Mouse (Mus musculus): ENCODE results near the gene Ppp1r3a.
"Not testable (repeated sequence)": the region's sequence is repeated elsewhere in the genome, so short reads cannot be mapped to it uniquely, and the experiment has no call there.

Gene Ppp1r3a

DNA sequence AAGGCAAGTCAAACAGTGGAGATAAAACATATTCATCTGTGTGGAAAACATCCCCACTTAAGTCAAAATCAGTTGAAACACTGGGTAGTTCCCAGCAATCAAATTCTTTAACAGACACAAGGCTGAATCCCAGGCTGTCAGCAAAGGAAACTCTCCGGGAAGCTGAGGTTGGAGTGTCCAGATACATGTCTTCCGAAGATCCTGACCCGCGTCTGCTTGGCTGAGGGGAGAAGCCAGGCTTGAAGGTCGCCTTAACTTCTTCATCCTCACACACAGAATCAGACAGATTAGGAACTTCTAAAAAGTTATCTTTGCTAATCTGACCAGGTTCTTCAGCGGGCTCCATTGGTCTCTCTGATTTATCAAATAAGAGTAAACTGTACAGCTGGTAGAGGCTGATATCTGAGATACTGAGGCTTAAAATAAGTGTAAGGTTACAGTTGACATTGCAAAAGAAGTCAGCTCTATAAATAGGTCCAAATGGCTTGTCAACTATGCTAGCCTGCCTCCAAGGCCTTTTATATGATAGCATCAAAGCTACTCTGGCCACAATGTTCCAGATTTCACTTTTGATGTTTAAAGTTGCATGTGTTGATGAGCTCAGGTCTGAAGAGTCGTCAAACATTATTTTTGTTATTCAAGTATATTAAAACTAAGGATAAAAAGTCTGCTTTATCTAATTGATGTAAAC, at the start of gene Ppp1r3a:
TSS of gene Ppp1r3a (minus strand) at position 374 of the 691 bp plus-strand sequence.
- in situ Hi-C loops (cut with MboI), result no loop called here

DNA sequence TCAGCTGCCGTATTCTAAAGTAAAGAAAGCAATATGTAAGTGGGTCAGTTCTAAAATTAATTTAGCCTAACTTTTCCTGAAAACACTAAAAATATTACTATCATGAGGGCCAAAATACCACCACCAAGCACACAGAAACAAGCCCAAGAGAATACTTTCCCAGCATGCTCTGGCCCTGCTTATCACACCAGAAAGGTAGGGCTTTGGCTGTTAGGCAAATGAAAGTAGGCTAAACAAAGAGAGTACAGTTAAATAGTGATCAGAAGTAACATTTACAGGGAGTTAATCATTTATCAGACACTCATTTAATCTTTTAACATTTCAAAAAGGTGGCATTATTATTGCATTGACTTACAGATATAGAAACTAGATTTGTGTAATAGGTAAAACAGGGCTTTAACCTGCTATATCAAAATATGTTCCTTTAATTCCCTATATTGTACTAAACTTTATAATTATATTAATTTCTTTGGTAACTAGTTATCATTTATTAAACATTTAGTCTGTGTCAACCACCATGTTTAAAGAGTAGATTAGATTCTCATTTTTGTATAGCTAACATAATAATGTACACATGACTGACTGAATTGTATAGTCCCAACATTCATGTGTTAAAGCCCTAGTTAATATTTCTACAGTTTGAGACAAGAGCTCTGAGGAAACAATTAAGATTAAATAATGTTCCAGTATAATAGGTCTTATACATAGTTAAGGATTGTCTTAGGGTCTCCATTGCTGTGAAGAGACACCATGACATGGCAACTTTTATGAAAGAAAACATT, 32.3 kb upstream of the Ppp1r3a start:
- in situ Hi-C loops (cut with MboI), result no loop called here

DNA sequence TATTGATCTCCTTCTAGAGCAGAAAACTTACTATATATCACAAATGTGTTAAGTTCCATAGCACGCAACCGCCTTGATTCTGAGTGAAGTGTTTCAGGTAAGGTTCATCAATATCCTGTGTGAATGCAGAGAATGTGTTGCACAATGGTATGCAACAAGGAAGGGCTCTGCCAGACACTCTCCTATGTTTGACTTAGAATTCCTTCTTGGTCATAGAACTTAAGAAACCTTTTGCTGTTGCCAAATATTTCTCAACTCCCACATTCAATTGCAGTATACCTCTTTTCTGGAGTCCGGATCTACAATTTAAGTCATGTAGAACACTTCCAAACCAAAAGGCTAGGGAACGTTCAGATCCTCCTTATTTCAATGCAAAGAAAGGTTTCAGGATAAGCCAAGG, 22.8 kb upstream of the Ppp1r3a start:
- in situ Hi-C loops (cut with MboI), result no loop called here

DNA sequence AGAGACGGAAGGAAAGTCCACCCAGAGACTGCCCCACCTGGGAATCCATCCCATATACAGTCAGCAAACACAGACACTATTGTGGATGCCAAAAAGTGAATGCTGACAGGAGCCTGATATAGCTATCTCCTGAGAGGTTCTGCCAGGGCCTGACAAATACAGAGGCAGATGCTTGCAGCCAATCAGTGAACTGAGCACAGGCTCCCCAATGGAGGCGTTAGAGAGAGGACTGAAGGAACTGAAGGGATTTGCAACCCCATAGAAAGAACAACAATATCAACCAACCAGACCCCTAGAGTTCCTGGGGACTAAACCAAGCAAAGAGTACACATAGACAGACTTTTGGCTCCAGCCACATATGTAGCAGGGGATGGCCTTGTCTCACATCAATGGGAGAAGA, 16.6 kb upstream of the Ppp1r3a start:
- in situ Hi-C loops (cut with MboI), result no loop called here

DNA sequence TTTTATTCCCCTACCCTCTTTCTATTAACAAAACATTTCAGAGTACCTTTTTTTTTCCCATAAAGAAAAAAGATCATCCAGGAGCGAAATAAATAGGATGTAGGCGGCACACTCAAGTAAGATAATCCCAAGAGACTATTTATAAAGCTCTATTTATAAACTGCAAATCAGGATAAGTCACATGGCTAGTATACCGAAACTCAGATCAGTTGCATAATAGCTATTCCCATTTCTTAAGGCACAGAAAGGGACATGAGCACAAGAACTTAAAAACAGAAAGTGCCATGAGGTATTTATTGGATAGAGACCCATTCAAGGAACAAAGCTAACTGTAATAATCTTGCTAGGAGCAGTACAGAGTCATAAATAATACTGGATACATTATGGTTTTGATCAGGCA, 2.4 kb upstream of the Ppp1r3a start:
- in situ Hi-C loops (cut with MboI), result no loop called here

DNA sequence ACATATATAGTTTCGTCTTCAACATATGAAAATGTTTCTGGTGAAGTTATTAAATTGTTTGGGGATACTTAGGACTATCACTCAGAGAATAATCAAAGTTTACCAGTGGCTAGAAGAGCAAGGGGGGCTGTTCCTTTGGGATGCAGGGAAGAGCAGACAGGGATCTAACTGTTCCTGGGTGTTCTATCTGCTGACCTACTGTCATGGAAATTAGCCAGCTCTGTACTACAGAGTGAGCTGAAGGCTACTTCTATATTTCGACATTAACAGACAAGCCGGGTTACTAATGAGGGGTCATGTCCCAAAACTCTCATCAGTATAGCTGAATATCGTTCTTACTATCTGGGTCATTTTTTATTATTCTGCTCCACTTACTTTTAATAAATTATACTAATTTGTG, 1.6 kb downstream of the Ppp1r3a start:
- in situ Hi-C loops (cut with MboI), result no loop called here

DNA sequence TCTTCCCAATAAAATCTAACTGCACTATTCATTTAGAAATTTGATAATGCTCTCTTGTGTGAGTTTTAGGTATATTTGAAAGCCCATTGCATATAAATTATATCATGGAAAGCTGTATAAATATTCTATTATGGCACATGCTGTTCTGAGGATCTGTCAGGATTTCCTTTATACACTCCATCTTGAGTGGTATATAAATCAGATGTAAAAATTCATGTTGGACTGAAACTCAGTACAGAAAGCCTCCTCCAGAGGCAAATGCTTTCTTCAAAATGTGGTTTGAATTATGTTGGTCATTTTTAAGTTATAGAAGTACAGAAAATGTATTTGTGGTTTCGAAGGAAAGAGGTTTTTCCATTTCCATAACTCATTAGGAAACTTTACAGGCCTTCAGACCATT, 2.9 kb downstream of the Ppp1r3a start:
- in situ Hi-C loops (cut with MboI), result no loop called here

DNA sequence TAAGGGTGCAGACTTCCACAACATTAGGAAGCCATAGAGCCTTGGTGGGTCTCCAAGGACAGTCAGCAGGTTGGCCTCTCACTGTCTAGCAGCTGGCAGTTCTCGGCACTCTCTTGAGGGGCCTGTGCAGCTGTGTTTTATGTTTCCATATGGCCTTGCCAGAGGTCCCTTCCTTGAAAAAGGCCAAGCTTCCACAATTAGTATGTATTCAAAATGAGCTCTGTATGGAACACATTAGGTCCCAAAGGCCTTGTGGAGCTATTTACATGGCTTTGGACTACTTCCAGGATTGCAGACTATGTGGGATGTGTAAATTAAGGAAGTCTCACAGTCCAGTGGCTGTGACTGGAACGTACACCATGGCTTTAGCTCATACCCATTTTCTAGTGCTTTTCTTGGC, 8.1 kb downstream of the Ppp1r3a start:
- in situ Hi-C loops (cut with MboI), result no loop called here

DNA sequence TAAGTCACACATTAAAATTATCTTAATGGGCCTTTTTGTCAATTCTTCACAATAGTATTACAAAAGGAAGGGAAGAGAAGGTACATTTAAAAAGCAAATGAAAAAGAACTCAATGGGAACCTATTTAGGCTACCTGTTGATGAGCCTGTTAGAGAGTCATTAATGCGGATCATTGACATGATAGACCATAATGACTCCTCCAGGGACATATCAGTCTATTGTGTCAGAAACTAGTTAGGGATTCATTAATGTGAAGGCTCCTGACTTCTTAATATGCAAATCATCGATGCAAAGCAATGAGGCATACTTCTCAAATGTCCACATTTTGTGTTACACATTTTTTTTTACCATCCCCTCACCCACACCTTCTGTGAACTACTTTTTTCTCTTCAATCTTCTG, 19.1 kb downstream of the Ppp1r3a start:
- in situ Hi-C loops (cut with MboI), result no loop called here

DNA sequence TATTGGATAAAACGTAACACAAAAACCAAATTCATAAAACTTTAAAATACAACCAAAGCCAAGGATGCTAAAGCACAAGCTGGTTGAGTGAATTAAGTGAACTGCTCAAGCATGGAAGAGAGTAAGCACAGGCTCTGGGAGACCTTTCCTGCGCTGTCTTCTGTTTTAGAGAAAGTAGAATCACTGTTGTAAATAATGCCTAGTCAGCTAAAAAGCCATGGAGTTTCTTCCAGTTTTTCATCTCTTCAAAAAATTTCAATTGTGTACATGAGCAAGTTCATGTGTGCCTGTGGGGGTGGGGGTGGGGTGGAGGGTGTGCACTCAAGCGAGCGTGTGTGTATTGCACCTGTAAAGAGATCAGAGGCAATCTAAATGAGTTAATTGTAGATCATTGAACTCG, 24.1 kb downstream of the Ppp1r3a start:
- in situ Hi-C loops (cut with MboI), result no loop called here

DNA sequence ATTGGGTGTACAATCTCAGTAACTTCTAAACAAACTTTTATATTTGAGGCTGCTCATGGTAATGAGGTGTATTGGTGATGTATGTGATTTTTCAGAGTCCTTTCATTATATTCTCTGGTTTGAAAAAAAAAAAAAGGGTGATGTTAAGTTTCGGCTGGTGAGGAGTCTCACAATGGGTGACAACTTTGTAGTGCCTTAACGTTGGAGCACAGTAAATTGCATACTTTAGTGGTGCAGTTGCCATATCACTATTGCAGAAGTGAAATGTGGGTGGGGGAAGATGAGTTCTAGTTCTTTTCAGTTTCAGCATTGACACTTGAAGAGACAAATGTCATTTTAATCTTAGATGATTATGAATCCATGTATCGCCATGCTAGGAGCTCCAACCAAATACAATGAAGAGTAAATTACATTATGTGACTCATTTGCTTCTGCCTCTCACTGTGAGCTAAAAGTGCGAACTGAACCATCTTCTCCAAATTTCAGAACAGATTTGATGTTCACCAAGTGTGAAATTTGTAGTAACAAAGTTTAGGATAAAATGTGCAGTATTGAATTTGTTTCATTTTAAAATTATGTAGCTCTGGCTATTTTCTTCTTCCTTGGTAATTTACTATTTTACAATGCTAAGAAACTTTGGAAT, 34.2 kb downstream of the Ppp1r3a start:
- in situ Hi-C loops (cut with MboI), result no loop called here

DNA sequence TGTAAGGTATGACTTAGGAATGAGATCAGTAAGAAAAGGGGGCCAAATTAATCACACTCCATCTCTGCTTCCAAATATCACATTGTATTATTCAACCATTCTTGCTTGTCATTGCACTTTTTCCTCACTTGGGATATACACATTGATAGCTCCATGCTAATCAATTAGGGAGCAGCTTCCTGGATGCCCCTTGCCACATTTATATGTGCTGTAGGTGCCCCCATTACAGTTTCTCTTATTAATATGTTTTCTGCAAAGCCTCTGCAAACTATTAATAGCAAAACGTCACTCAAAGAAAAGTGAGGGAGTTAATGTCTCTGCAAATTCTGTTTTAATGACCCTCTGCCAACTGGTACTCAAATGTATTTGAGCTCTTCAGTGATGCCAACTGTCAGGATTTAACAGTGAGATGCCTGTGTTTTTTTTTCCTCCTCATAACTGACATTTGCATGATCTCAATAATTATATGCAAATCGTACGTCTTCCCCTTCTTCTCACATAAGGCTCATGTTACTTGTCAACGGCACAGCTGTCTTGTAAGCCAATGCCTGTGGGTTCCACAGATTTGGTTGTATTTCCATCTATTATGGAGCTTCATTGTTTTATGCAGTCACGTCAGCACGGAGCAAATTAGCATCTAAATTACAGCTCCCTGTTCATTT, 34.8 kb downstream of the Ppp1r3a start:
- in situ Hi-C loops (cut with MboI), result no loop called here

DNA sequence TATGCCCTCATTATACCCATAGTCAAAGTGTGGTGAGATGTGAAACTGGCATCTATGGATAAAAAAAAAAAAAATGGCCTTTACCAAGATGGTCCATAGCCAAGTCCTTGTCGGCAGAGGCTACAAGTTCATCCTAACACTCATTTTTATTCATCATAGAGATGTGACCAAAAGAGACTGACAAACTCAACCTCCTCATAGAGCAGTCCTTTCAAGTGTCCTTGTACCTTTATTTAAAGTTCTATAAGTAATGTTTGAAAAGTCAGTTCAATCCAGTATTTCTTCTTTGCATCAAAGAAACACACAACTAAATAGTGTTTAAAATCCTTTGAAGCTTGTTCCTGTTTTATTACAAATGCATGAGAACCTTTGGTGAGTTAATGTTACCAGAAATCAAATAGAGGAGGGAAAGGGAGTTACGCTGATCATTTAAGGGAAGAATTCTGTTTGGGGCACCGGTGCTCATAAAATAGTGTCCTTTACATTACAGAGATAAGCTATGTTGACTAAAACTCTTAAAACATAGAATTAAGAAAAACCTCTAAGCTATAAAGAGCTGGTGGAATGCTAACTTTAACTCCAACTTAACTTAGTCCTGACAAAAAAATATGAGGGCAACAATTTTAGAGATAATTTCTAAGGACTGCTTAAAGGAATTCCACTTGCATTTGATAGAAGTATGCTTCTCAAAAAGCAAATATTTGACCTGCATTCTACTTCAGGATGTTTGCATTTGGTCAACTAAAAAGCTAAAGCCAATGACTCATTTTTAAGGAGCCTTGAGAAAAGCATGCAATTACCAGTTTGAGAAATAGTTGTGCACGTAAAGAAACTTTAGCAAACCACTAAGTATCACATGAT, 39.7 kb downstream of the Ppp1r3a start:
- in situ Hi-C loops (cut with MboI), result no loop called here

DNA sequence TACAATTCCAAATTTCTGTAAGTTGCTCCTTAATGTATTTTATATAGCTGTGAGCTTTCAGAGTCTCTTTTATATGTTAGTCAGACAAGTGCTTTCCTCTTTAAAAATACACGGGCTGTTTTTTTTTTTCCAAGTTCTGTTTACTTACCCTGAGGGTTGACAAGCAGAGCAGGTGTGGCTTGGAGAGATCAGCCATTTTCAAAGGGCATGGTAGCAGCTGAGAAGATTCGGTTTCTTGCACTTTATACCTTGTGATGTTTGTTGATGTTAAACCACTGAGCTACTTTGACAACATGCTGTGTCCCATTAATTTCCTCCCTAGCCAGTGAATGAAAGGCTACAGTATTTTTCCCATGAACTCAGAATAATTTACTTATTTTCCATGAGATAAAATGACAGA, 42.9 kb downstream of the Ppp1r3a start:
- in situ Hi-C loops (cut with MboI), result no loop called here

DNA sequence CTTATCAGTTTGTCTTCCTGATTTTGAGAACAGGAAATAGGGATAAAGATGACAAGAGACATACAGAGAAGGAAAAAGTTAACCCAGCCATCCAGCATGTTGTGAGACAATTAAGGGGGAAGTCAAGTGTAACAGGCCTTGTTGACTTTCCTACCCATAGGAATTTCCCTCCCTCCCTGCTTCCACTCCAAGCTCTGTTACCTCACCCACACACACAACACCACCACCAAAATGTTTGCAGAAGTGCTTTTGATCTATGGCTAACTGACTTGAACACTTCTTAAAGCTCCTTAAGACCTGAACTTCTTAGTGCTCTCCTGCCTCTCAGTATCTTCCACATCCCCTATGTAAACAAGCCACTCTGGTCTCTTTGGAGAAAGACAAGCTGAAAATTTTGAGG, 55.0 kb downstream of the Ppp1r3a start:
- in situ Hi-C loops (cut with MboI), result no loop called here

DNA sequence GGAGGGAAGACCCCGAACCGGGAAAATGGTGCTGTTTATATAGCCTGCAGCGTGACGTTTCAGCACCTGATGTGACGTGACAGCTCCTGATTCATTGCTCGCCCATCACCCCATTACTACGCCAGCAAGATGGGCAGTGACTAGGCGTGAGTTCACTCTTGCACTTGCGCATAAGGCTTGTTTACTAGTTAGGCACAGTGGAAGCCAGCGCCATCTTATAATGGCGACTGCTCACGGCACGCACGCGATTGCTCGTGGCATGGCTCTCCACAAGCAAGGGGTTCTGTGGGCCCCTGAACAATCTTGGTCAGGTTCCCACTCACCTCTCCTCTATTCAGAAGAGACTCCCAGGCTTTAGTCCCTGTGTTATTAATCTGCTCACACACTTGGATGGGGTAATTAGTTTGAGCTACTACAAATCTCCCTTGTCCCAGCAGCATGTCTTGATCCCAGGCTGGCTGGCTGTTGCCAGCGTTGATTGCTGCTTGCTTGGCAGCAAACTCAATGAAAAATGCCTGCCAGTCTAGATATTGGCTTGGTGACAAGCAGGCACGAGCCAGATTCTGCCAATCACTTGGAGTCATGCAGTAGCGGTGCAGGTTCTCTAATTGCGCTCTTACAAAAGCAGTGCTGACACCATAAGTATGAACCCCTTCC, 75.7 kb downstream of the Ppp1r3a start:
- in situ Hi-C loops (cut with MboI), result not testable (repeated sequence)

DNA sequence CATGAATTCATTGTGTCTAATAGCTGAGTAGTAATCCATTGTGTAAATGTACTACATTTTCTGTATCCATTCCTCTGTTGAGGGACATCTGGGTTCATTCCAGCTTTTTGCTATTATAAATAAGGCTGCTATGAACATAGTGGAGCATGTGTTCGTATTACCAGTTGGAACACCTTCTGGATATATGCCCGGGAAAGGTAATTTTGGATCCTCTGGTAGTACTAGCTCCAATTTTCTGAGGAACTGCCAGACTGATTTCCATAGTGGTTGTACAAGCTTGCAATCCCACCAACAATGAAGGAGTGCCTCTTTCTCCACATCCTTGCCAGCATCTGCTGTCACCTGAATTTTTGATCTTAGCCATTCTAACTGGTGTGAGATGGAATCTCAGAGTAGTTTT, 86.1 kb downstream of the Ppp1r3a start:
- in situ Hi-C loops (cut with MboI), result not testable (repeated sequence)

DNA sequence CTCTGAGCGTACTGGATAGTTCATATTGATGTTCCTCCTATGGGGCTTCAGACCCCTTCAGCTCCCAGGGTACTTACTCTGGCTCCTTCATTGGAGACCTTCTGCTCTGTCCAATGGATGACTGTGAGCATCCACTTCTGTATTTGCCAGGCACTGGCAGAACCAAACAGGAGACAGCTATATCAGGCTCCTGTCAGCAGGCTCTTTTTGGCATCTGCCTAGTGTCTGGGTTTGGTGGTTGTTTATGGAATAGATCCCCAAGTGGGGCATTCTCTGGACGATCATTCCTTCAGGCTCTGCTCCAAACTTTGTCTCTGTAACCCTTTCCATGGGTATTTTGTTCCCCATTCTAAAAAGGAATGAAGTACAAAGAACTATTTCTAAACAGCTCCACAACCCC, 87.4 kb downstream of the Ppp1r3a start:
- in situ Hi-C loops (cut with MboI), result not testable (repeated sequence)
